Mouse (Mus musculus) stomach, embryonic 14.5 days (tissue): ENCODE measurements around the gene Yjefn3. TPM values are rescaled to one million over a fixed set of nuclear protein-coding genes. Genes with fewer than 3 reads are reported as not detected.

ENCODE experiments used
- ATAC-seq: fragments of 200-750 bp; cut with Nextera tagmentation; 2 replicates; pipeline ENCODE4 v1.8.0; 2017; ENCODE audit warnings: low read depth, moderate TSS enrichment; ENCODE audit not compliant: insufficient number of reproducible peaks, insufficient read depth, low FRiP score
- H3K27ac ChIP-seq: fragments of 300-500 bp; sonication (generic); 2 replicates; pipeline ENCODE4 v1.5.1; 2014; ENCODE audit warnings: mild to moderate bottlenecking, low read length, moderate library complexity, mixed read lengths
- H3K27me3 ChIP-seq: fragments of 300-500 bp; sonication (generic); 2 replicates; pipeline ENCODE4 v1.6.1; 2014; ENCODE audit warnings: low read length, control low read depth, mixed read lengths; ENCODE audit not compliant: control insufficient read depth, insufficient read depth
- H3K36me3 ChIP-seq: fragments of 300-500 bp; sonication (generic); 2 replicates; pipeline ENCODE4 v1.6.1; 2014; ENCODE audit warnings: mild to moderate bottlenecking, control low read depth, low read length, moderate library complexity, mixed read lengths; ENCODE audit not compliant: control insufficient read depth, insufficient read depth
- H3K4me1 ChIP-seq: fragments of 300-500 bp; sonication (generic); 2 replicates; pipeline ENCODE4 v1.6.1; 2014; ENCODE audit warnings: low read length, control low read depth, mixed read lengths; ENCODE audit not compliant: control insufficient read depth, insufficient read depth
- H3K4me2 ChIP-seq: fragments of 300-500 bp; sonication (generic); replicated peaks from 2 replicates; pipeline ENCODE4 v1.6.1; 2014; ENCODE audit warnings: low read depth, low read length, control low read depth
- H3K4me3 ChIP-seq: fragments of 300-500 bp; sonication (generic); 2 replicates; pipeline ENCODE4 v1.5.1; 2014; ENCODE audit warnings: low read depth, low read length, control low read depth
- H3K9ac ChIP-seq: fragments of 300-500 bp; sonication (generic); replicated peaks from 2 replicates; pipeline ENCODE4 v1.6.1; 2014; ENCODE audit warnings: low read depth, mild to moderate bottlenecking, control low read depth, low read length, moderate library complexity, mixed read lengths
- H3K9me3 ChIP-seq: fragments of 300-500 bp; sonication (generic); 2 replicates; pipeline ENCODE4 v1.6.1; 2016; ENCODE audit warnings: low read depth, low read length, control low read depth; ENCODE audit not compliant: control insufficient read depth
- WGBS: fragments of 180-500 bp; shearing (Covaris S2); extraction: QIAGEN DNeasy Blood & Tissue Kit; methylation state at CpG from one replicate; pipeline ENCODE4 v1.1.7; 2014; 5-methylcytosine and 5-hydroxymethylcytosine counted together
- polyA plus RNA-seq: library from polyadenylated mRNA; unstranded; fragments of >200 nt; fragmentation: Nextera tagmentation; extraction: Ambion mirVana; gene quantifications from 2 replicates; pipeline ENCODE4 v1.2.1, GENCODE M21; 2014

Gene Yjefn3
- polyA plus RNA-seq, 1 experiment from 2014 or later = 4.9 TPM

DNA sequence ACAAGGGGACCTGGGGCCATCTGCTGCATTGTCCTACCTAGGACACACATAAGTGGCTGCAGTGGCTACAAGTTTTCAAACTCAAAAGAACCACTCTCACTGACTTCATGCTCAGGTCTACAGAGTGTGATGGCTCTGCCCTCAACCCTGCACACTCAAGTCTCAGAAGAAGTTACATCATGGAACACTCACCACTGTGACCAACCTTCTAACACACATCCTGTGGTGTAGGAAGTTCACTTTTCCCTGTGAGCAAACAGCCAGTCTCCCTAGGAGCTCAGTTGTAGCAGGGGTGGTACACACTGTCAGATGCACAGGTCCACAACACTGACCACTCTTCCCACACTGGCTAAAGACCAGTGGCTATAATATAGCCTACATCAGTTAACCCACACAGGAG, 16.0 kb upstream of the Yjefn3 start:
- no peak for ATAC-seq

DNA sequence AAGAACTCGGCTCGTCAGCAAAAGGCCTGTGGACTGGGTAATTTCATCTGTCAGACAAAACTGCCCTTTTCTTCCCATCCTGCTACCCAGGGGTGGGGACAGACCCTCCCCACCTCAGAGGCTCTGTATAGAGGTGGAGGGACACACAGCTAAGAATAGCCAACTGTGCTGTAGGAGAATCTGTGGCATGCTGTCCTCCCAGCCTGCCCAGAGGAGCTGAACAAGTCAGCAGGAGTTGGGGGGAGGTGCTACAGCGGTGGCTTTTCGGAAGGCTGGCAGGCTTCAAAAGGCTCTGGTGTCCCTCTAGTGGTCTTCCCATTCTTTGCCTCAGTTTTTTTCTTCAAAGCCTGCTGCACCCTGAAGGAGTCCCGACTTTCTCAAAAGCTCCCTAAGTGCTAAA, 13.2 kb upstream of the Yjefn3 start:
- Histone ChIP-seq H3K9me3 (no peaks in the 10 kb centered on the region), H3K27ac (no peak overlapping the region), H3K27me3 (no peaks in the 10 kb centered on the region), H3K4me1 (no peaks in the 10 kb centered on the region), H3K9ac (no peak overlapping the region), H3K4me2 (no peak overlapping the region), H3K36me3 (peaks cover 43% of the 10 kb centered on the region), H3K4me3 (no peak overlapping the region)
- ATAC-seq = no peak
- 48% methylated on average over 5 of the region's 5 CpGs for WGBS

More for the DNA sequence above, 16.0 kb upstream of the Yjefn3 start:
- Histone ChIP-seq H3K9me3 (no peaks in the 10 kb centered on the region), H3K4me2 (no peak overlapping the region), H3K4me1 (0 out of 2 replicates have a peak, but pooled peaks cover 3% of the 10 kb centered on the region), H3K27me3 (no peaks in the 10 kb centered on the region), H3K9ac (no peak overlapping the region), H3K4me3 (no peak overlapping the region), H3K36me3 (peaks cover 17% of the 10 kb centered on the region), H3K27ac (no peak overlapping the region)

DNA sequence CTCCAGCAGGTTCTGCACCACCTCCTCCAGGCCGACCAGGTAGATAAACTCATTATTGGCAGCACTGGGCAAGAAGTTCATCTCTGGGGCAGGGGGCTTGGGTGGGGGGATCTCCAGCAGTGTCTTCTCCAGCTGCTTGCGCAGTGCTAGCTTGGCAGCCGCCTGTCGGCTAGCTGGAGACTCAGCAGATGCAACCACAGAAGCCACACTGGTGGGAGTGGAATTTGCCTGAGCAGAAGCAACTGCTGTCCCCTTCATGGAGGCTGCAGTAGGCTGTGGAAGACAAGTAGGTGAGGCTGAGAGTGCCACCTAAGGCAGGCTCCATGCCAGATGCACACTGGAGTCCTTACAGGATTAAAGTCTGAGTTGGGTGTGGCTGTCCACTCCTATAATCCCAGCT, 12.0 kb upstream of the Yjefn3 start:
- no peak overlapping the region for H3K4me3 ChIP-seq
- H3K4me2 ChIP-seq = no peak overlapping the region
- H3K27ac ChIP-seq = no peak overlapping the region
- no peaks in the 10 kb centered on the region for H3K27me3 ChIP-seq
- peaks cover 48% of the 10 kb centered on the region for H3K36me3 ChIP-seq
- no peak overlapping the region for H3K9ac ChIP-seq
- H3K9me3 ChIP-seq = no peaks in the 10 kb centered on the region
- H3K4me1 ChIP-seq = no peaks in the 10 kb centered on the region
- no peak for ATAC-seq
- 83% methylated on average over 4 of the region's 4 CpGs for WGBS

DNA sequence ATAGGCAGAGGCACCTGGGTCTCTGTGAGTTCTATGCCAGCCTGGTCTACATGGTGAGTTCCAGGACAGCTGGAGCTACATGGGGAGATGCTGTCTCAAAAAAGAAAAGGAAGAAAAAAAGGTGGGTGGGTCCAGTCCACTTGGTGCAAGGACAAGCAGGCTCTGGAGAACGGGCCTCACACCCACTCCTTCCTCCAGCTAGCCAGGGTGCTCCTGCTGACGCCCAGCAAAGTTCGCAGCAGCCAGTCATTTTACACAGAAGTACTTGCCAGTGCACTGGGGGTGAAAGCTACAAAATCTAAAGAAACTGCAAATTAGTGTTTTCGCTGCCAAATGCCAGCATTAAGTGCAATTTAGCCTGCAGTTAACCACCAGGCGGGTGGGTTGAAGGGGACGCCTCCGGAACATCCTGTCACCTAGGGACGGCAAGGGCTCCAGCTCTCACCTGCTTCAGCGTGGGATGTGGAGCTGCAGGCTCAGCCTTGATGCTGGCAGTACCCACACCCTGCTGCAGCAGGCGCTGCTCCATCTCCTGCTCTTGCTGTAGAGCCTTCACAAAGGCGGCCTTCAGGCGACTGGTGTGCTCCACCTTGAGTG, 10.1 kb upstream of the Yjefn3 start:
- no peak overlapping the region for H3K4me2 ChIP-seq
- no peaks in the 10 kb centered on the region for H3K27me3 ChIP-seq
- H3K9ac ChIP-seq = no peak overlapping the region
- peaks cover 58% of the 10 kb centered on the region for H3K36me3 ChIP-seq
- no peaks in the 10 kb centered on the region for H3K9me3 ChIP-seq
- no peak overlapping the region for H3K27ac ChIP-seq
- WGBS = 90% methylated on average over 12 of the region's 12 CpGs
- H3K4me1 ChIP-seq = no peaks in the 10 kb centered on the region
- H3K4me3 ChIP-seq = no peak overlapping the region
- ATAC-seq = no peak

DNA sequence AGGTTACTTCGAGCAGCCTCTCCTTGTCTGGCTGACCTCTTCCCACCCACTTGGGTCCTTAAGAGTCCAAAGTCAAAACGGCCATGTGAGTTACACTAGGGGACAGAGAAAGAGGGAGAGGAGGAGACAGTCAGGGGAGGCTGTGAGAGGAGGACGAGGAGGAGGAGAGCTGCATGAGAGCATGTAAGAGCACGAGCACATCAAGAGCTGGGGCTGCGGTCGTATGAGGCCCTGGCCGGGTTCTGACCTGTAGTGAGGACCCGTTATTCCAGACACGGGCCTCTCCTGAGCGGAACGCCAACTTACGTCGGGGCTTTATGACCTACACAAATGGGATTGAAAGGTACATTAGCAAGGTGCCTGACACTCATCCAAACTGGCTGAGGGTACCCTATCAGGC, 9.4 kb upstream of the Yjefn3 start:
- Histone ChIP-seq H3K4me2 (no peak overlapping the region), H3K4me3 (no peak overlapping the region), H3K27ac (no peak overlapping the region), H3K9ac (no peak overlapping the region), H3K9me3 (no peaks in the 10 kb centered on the region), H3K27me3 (no peaks in the 10 kb centered on the region), H3K4me1 (no peaks in the 10 kb centered on the region), H3K36me3 (peaks cover 56% of the 10 kb centered on the region)
- 94% methylated on average over 13 of the region's 13 CpGs for WGBS
- ATAC-seq = no peak

DNA sequence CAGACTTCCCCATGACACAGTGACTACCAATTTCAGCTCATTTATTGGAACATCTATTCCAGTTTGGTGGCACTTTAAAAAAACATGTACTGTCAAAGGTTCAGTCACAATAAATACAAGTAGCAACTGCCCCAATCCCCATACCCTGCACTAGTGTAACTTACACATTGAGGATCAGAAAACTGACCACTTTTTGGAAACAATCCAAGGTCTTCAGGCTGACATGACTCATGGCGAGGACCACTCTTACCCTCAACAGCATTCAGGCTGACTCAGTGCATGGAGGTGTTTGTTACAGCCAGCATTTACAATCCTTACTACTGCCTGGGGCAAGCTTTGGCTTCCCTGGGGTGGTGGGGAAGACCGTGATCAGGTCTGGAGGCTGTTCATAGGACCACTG, 4.6 kb upstream of the Yjefn3 start:
- ATAC-seq = no peak
- WGBS = 86% methylated on average over 2 of the region's 2 CpGs
- Histone ChIP-seq H3K4me1 (0 out of 2 replicates have a peak, but pooled peaks cover 2% of the 10 kb centered on the region), H3K9me3 (no peaks in the 10 kb centered on the region), H3K36me3 (peaks cover 28% of the 10 kb centered on the region), H3K4me2 (no peak overlapping the region), H3K27me3 (no peaks in the 10 kb centered on the region), H3K4me3 (no peak overlapping the region), H3K27ac (no peak overlapping the region), H3K9ac (no peak overlapping the region)

DNA sequence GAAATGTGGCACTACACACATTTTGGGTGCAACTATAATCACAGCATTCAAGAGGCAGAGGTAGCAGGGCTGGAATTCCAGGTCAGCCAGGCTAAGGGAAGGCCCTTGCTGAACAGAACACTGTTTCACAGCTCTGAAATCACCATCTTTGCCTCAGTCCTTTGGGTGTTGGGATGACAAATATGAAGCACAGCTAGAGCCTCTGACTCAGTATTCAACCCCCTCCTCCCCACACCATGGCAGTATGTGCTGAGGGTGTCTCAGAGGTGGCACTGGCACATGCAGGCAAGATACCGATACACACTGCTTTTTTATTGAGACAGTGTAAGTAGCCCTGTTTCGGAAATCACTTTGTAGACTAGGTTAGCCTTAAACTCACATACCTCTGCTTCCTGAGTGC, 3.7 kb upstream of the Yjefn3 start:
- no peak overlapping the region for H3K27ac ChIP-seq
- H3K36me3 ChIP-seq = peaks cover 21% of the 10 kb centered on the region
- H3K4me3 ChIP-seq = no peak overlapping the region
- no peaks in the 10 kb centered on the region for H3K27me3 ChIP-seq
- H3K9me3 ChIP-seq = no peaks in the 10 kb centered on the region
- no peak overlapping the region for H3K9ac ChIP-seq
- ATAC-seq = no peak
- no peak overlapping the region for H3K4me2 ChIP-seq
- 0 out of 2 replicates have a peak, but pooled peaks cover 4% of the 10 kb centered on the region for H3K4me1 ChIP-seq
- 94% methylated on average over 2 of the region's 2 CpGs for WGBS

DNA sequence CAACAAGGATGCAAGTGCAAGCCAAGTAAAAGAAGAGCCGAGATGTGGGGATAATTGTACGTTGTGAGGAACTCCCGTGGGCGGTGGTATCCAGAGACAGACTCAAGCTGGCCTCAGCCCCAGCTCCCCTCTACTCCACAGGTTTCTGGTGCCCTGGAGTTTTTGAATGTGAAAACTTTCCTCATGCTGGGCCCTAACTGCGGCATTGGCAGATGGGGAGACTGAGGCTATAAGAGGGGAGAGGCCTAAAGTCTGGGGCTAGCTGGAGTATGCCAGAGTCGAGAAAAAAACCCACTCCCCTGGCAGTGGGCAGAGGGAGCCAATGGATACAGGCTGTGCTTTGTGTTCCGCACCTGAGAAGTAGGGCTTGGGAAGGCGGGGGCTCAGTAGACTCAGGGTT, 1.6 kb upstream of the Yjefn3 start:
- no peak for ATAC-seq
- Histone ChIP-seq H3K4me2 (no peak overlapping the region), H3K9ac (no peak overlapping the region), H3K36me3 (peaks cover 7% of the 10 kb centered on the region; the same call in 1 of the 2 replicates), H3K27me3 (no peaks in the 10 kb centered on the region), H3K4me1 (peaks cover 11% of the 10 kb centered on the region; the same call in 1 of the 2 replicates), H3K27ac (no peak overlapping the region), H3K9me3 (no peaks in the 10 kb centered on the region), H3K4me3 (peak overlapping the region; percentile 75; the same call in 1 of the 2 replicates)
- 78% methylated on average over 8 of the region's 8 CpGs for WGBS

DNA sequence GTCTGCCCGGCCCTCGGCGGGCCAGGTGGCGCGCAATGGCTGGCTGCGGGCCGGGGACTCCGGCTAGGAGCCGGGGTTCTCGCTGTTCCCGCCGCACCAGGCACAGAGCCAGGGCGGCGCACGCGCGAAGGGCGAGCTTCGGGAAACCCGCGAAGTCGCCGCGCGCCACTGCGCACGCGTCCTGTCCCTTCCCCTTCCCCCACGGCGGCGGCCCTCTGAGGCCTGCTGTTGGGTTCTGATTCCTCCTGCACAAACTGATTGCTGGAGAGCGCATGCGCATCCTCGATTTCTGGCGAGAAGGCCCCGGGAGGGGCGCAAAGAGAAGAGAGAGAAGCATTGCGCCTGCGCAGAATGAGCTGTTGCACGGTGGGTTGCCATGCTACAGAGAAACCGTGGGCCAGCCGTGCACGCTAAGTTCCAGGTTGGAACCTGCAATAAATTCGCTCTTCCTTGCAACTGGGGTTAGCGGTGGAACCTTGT, 591 bp upstream of the Yjefn3 start:
- Histone ChIP-seq H3K9ac (peak overlapping the region; percentile 65), H3K36me3 (peaks cover 4% of the 10 kb centered on the region; the same call in 1 of the 2 replicates), H3K4me1 (peaks cover 11% of the 10 kb centered on the region; the same call in 1 of the 2 replicates), H3K27ac (peak overlapping the region; percentile 91), H3K27me3 (no peaks in the 10 kb centered on the region), H3K9me3 (no peaks in the 10 kb centered on the region), H3K4me3 (peak overlapping the region; percentile 75), H3K4me2 (peak overlapping the region; percentile 98)
- peak; percentile 87 for ATAC-seq
- WGBS = under 1% methylated on average over 45 of the region's 45 CpGs
